Mouse (Mus musculus) left cerebral cortex, adult 2 months (tissue): ENCODE measurements around the gene Prdx5. TPM values are rescaled to one million over a fixed set of nuclear protein-coding genes. Genes with fewer than 3 reads are reported as not detected.

Experiments used
- DNase-seq, 2 experiments: peaks; one replicate each; pipeline ENCODE4 v3.0.0; 2021 to 2022; ENCODE audit warnings: low spot score in 2 of 2, mixed read lengths in 1 of 2; ENCODE audit errors: extremely low spot score in 1 of 2
- H3K27ac ChIP-seq: fragments of 200-600 bp; 2 replicates; pipeline ENCODE4 v1.8.1; 2022
- H3K4me3 ChIP-seq: fragments of 200-600 bp; 2 replicates; pipeline ENCODE4 v1.8.1; 2022
- CTCF ChIP-seq: fragments of 200-600 bp; IDR thresholded peaks from 2 replicates; pipeline ENCODE4 v1.8.1; 2022; ENCODE audit warnings: antibody characterized with exemption, mild to moderate bottlenecking, moderate library complexity
- intact Hi-C: fragments of 180-260 bp; cut with DNase I; formaldehyde crosslinking; loops from one replicate; pipeline ENCODE4 v1.15.1; 2025
- microRNA-seq, 2 experiments: library from miRNA; unstranded; fragments of <30 nt; microRNA quantifications; one replicate each; pipeline ENCODE4 v1.2.0; 2021
- total RNA-seq, 2 experiments: library from RNA; stranded (reverse); gene quantifications; 2 replicates each; pipeline ENCODE4 v1.2.3; 2021

Prdx5 gene
- total RNA-seq, 2 experiments from 2014 or later: 315 to 354 TPM

DNA sequence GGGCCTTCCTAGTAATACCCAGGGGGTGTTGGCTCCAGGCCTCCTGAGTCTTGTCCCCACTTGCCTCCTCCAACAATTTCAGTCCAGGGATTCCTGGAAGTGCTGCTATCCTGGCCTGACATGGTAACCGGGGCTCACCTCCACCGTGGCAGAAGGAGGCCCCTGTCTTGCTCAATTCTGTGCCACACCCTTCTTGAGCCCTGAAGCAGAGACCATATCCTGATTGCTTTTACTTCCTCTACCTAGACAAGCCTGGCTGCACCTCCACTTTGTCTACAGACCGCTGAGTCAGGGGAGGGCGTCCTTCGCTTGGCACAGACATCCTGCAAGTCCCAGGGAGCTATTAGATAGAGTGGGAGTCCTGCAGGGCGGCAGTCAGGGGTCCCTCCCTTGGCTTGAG, 49.2 kb downstream of the Prdx5 start:
- Histone ChIP-seq H3K4me3 (no peak overlapping the region), H3K27ac (no peak overlapping the region)
- intact Hi-C loops: no loop called here
- TF ChIP-seq CTCF: no peak
- DNase-seq: no peak

- TF ChIP-seq CTCF: no peak
- intact Hi-C loops: loop anchor here (5.0 kb wide), 1 partner anchor 47 kb away; the partner anchor contains the start of gene Trmt112
- no peak for DNase-seq
- Histone ChIP-seq H3K4me3 (no peak overlapping the region), H3K27ac (no peak overlapping the region)
These were observed 49.9 kb downstream of the Prdx5 start for GRCm38 (mm10) chr19:6859971-6860370.

GRCm38 (mm10) chr19:6859032-6859651, 50.8 kb downstream of the Prdx5 start:
- no peak for TF ChIP-seq CTCF
- Histone ChIP-seq H3K27ac (no peak overlapping the region), H3K4me3 (no peak overlapping the region)
- no peak for DNase-seq
- intact Hi-C loops: loop anchor here (5.0 kb wide), 1 partner anchor 48 kb away; the partner anchor contains the start of gene Trmt112

DNA sequence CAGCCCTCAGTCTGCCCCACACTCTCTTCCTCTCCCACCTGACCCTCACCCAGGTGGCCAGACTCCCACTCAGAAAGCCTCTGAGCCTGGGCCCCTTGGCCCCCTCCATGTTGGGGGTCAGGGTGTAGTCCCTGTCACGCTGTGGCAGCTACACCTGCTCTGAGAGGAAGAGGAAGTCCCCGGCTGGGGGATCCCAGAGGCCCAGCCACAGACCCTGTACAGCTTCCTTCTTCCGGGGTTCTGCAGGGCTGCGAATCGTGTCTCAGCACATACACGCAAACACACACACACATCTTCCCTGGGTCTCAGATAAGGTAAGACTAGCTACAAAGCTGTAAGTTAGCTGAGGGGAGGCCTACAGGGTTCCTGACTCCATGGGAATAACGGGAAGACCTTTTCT, 51.9 kb downstream of the Prdx5 start, which contains the start of gene Ccdc88b:
Ccdc88b (minus strand) TSS at position 181 of the 400 bp plus-strand sequence.
- TF ChIP-seq CTCF: no peak
- no peak for DNase-seq
- intact Hi-C loops: loop anchor here (5.0 kb wide), 1 partner anchor 49 kb away; the partner anchor contains the start of gene Trmt112
- no peak within 1 kb of the TSS for H3K27ac ChIP-seq
- no peak within 1 kb of the TSS for H3K4me3 ChIP-seq

DNA sequence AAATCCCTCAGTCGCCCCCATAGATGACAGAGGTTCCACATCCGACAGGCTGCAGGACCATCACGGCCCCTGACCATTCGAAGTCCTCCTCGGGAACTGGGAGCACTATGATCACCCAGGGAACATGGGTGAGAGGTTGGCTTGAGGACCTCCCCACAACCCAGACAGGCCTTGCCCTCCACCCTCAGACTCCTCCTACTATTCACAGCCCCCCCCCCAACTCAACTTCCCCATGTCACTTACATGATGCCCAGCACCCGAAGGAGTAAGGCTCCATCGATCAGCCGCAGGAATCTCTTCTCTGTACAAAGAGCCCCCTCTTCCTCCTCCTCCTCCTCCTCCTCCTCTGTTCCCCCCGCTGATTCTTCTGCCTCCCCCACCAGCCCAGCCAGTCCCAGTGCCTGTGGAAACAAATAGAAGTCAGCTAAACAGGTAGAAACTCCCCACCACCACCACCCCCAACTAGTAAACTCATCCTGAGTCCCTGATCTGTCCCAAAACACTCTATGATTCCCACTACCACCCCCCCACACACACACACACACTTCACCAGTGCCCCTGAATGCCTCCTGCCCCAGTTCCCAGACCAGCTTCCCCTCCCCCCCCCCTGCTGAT, 52.4 kb downstream of the Prdx5 start:
- no peak overlapping the region for H3K4me3 ChIP-seq
- TF ChIP-seq CTCF: no peak
- intact Hi-C loops: loop anchor here (2.0 to 5.0 kb wide), 2 partner anchors 50 to 369 kb away; partner anchors contain the start of gene Trmt112
- no peak for DNase-seq
- H3K27ac ChIP-seq: no peak overlapping the region

- Histone ChIP-seq H3K4me3 (no peak overlapping the region), H3K27ac (no peak overlapping the region)
- TF ChIP-seq CTCF: no peak
- intact Hi-C loops: loop anchor here (2.0 to 5.0 kb wide), 2 partner anchors 50 to 368 kb away; partner anchors contain the start of gene Trmt112
- no peak for DNase-seq
These were observed 52.9 kb downstream of the Prdx5 start for GRCm38 (mm10) chr19:6857003-6857360.

Small RNA genes within 50 kb of the gene (microRNA-seq; reads per million reads assigned to microRNA genes)
- 6.3 to 7.6 reads per million in 2 experiments for gene Mir6990

Other genes starting within 250 kb of the Prdx5 start
- gene Rps6ka4, start 69.5 kb downstream of the Prdx5 start, total RNA-seq: 10 to 100 TPM; 34.6 to 37.3 TPM
- gene Ccdc88b, start 51.9 kb downstream of the Prdx5 start, total RNA-seq: 1 to 10 TPM; 2.5 to 3.5 TPM
- 10 to 100 TPM; 40.0 to 43.4 TPM for gene Trmt112, start 408 bp downstream of the Prdx5 start, total RNA-seq
- gene Esrra, start 11.7 kb upstream of the Prdx5 start, total RNA-seq: 10 to 100 TPM; 66.8 to 69.2 TPM
- 10 to 100 TPM; 23.1 TPM for gene Catsperz, start 15.3 kb upstream of the Prdx5 start, total RNA-seq
- 10 to 100 TPM; 39.1 to 39.2 TPM for gene Kcnk4, start 24.4 kb upstream of the Prdx5 start, total RNA-seq
- 10 to 100 TPM; 34.8 to 36.2 TPM for gene Bad, start 31.8 kb upstream of the Prdx5 start, total RNA-seq
- gene Gpr137, start 32.4 kb upstream of the Prdx5 start, total RNA-seq: 100 to 1,000 TPM in 1 of 2 experiments, 10 to 100 TPM in 1; 97.3 to 104 TPM
- 10 to 100 TPM; 62.4 to 65.6 TPM for gene Ppp1r14b, start 64.9 kb upstream of the Prdx5 start, total RNA-seq
- gene Plcb3, start 66.4 kb upstream of the Prdx5 start, total RNA-seq: 10 to 100 TPM; 11.1 to 12.1 TPM
- 100 to 1,000 TPM; 106 to 108 TPM for gene Fkbp2, start 70.4 kb upstream of the Prdx5 start, total RNA-seq
- 100 to 1,000 TPM in 1 of 2 experiments, 10 to 100 TPM in 1; 89.4 to 101 TPM for gene Vegfb, start 77.5 kb upstream of the Prdx5 start, total RNA-seq
- 10 to 100 TPM; 28.2 to 28.9 TPM for gene Dnajc4, start 82.5 kb upstream of the Prdx5 start, total RNA-seq
- 10 to 100 TPM; 15.8 to 16.8 TPM for gene Nudt22, start 86.0 kb upstream of the Prdx5 start, total RNA-seq
- gene Trpt1, start 86.0 kb upstream of the Prdx5 start, total RNA-seq: 10 to 100 TPM; 18.8 to 19.6 TPM
- gene Fermt3, start 109.4 kb upstream of the Prdx5 start, total RNA-seq: 1 to 10 TPM; 3.6 to 4.8 TPM
- gene Stip1, start 129.9 kb upstream of the Prdx5 start, total RNA-seq: 100 to 1,000 TPM; 198 to 205 TPM
- gene Macrod1, start 146.7 kb upstream of the Prdx5 start, total RNA-seq: 10 to 100 TPM; 13.3 to 15.7 TPM
- gene Flrt1, start 195.6 kb upstream of the Prdx5 start, total RNA-seq: 10 to 100 TPM; 41.4 to 43.0 TPM